Mouse (Mus musculus): ENCODE data around the gene 2300002M23Rik. TPM values are rescaled to one million over a fixed set of nuclear protein-coding genes. Genes with fewer than 3 reads are reported as not detected.

2300002M23Rik gene
- total RNA-seq (2017), result not detected in 3 replicates

GRCm38 (mm10) chr17:35567150-35567549, at the start of gene 2300002M23Rik:
Gene 2300002M23Rik, plus strand, starts transcription at chr17:35567450.
- no peak for ATAC-seq (replicated peaks; ENCODE audit: insufficient number of reproducible peaks, low FRiP score, low TSS enrichment, poor library complexity, severe bottlenecking)

- no peak for ATAC-seq (replicated peaks; ENCODE audit: insufficient number of reproducible peaks, low FRiP score, low TSS enrichment, poor library complexity, severe bottlenecking)
Observed at GRCm38 (mm10) chr17:35517526-35517925, 49.7 kb upstream of the 2300002M23Rik start.

- no peak for ATAC-seq (replicated peaks; ENCODE audit: insufficient number of reproducible peaks, low FRiP score, low TSS enrichment, poor library complexity, severe bottlenecking)
Observed at GRCm38 (mm10) chr17:35524354-35524753, 42.9 kb upstream of the 2300002M23Rik start.

GRCm38 (mm10) chr17:35526644-35527043, 40.6 kb upstream of the 2300002M23Rik start:
- no peak for ATAC-seq (replicated peaks; ENCODE audit: insufficient number of reproducible peaks, low FRiP score, low TSS enrichment, poor library complexity, severe bottlenecking)

GRCm38 (mm10) chr17:35532360-35532759, 34.9 kb upstream of the 2300002M23Rik start:
- ATAC-seq (replicated peaks; ENCODE audit: insufficient number of reproducible peaks, low FRiP score, low TSS enrichment, poor library complexity, severe bottlenecking), result no peak

- ATAC-seq (replicated peaks; ENCODE audit: insufficient number of reproducible peaks, low FRiP score, low TSS enrichment, poor library complexity, severe bottlenecking), result no peak
Observed at GRCm38 (mm10) chr17:35532901-35533300, 34.3 kb upstream of the 2300002M23Rik start, which contains the start of gene Psors1c2. Gene Psors1c2, plus strand, starts transcription at chr17:35533201.

- ATAC-seq (replicated peaks; ENCODE audit: insufficient number of reproducible peaks, low FRiP score, low TSS enrichment, poor library complexity, severe bottlenecking), result peak; percentile 88
Observed at GRCm38 (mm10) chr17:35534343-35534742, 32.9 kb upstream of the 2300002M23Rik start.

- no peak for ATAC-seq (replicated peaks; ENCODE audit: insufficient number of reproducible peaks, low FRiP score, low TSS enrichment, poor library complexity, severe bottlenecking)
Observed at GRCm38 (mm10) chr17:35537421-35537820, 29.8 kb upstream of the 2300002M23Rik start.

- ATAC-seq (replicated peaks; ENCODE audit: insufficient number of reproducible peaks, low FRiP score, low TSS enrichment, poor library complexity, severe bottlenecking), result no peak
Observed at GRCm38 (mm10) chr17:35538476-35538875, 28.8 kb upstream of the 2300002M23Rik start.

GRCm38 (mm10) chr17:35539540-35539939, 27.7 kb upstream of the 2300002M23Rik start:
- no peak; the same call in 1 of the 2 replicates for ATAC-seq (replicated peaks; ENCODE audit: insufficient number of reproducible peaks, low FRiP score, low TSS enrichment, poor library complexity, severe bottlenecking)

- ATAC-seq (replicated peaks; ENCODE audit: insufficient number of reproducible peaks, low FRiP score, low TSS enrichment, poor library complexity, severe bottlenecking), result no peak
Observed at GRCm38 (mm10) chr17:35542761-35543411, 24.4 kb upstream of the 2300002M23Rik start.

- no peak for ATAC-seq (replicated peaks; ENCODE audit: insufficient number of reproducible peaks, low FRiP score, low TSS enrichment, poor library complexity, severe bottlenecking)
Observed at GRCm38 (mm10) chr17:35543412-35543861, 23.8 kb upstream of the 2300002M23Rik start.

GRCm38 (mm10) chr17:35544001-35544400, 23.2 kb upstream of the 2300002M23Rik start:
- no peak for ATAC-seq (replicated peaks; ENCODE audit: insufficient number of reproducible peaks, low FRiP score, low TSS enrichment, poor library complexity, severe bottlenecking)

- ATAC-seq (replicated peaks; ENCODE audit: insufficient number of reproducible peaks, low FRiP score, low TSS enrichment, poor library complexity, severe bottlenecking), result peak; percentile 42; the same call in 1 of the 2 replicates
Observed at GRCm38 (mm10) chr17:35544680-35545079, 22.6 kb upstream of the 2300002M23Rik start.

- ATAC-seq (replicated peaks; ENCODE audit: insufficient number of reproducible peaks, low FRiP score, low TSS enrichment, poor library complexity, severe bottlenecking), result no peak
Observed at GRCm38 (mm10) chr17:35547465-35547864, 19.8 kb upstream of the 2300002M23Rik start.

- ATAC-seq (replicated peaks; ENCODE audit: insufficient number of reproducible peaks, low FRiP score, low TSS enrichment, poor library complexity, severe bottlenecking), result no peak
Observed at GRCm38 (mm10) chr17:35548636-35549035, 18.6 kb upstream of the 2300002M23Rik start.

- no peak for ATAC-seq (replicated peaks; ENCODE audit: insufficient number of reproducible peaks, low FRiP score, low TSS enrichment, poor library complexity, severe bottlenecking)
Observed at GRCm38 (mm10) chr17:35549437-35550142, 17.7 kb upstream of the 2300002M23Rik start.

GRCm38 (mm10) chr17:35550143-35550494, 17.1 kb upstream of the 2300002M23Rik start:
- no peak for ATAC-seq (replicated peaks; ENCODE audit: insufficient number of reproducible peaks, low FRiP score, low TSS enrichment, poor library complexity, severe bottlenecking)

GRCm38 (mm10) chr17:35550871-35551270, 16.4 kb upstream of the 2300002M23Rik start:
- ATAC-seq (replicated peaks; ENCODE audit: insufficient number of reproducible peaks, low FRiP score, low TSS enrichment, poor library complexity, severe bottlenecking), result no peak

- no peak for ATAC-seq (replicated peaks; ENCODE audit: insufficient number of reproducible peaks, low FRiP score, low TSS enrichment, poor library complexity, severe bottlenecking)
Observed at GRCm38 (mm10) chr17:35551881-35552414, 15.3 kb upstream of the 2300002M23Rik start, which contains the start of gene Cdsn. Gene Cdsn, plus strand, starts transcription at chr17:35552128.
